Mouse (Mus musculus) ES-E14 (cell line): ENCODE measurements around the gene Yeats4.

Source experiments
- HCFC1 ChIP-seq: IDR thresholded peaks from 2 replicates; pipeline ENCODE4 v1.6.1; 2012; ENCODE audit warnings: low read length, inconsistent platforms, borderline replicate concordance; ENCODE audit not compliant: insufficient read depth
- MAFK ChIP-seq: IDR thresholded peaks from 2 replicates; pipeline ENCODE4 v1.6.1; 2014; ENCODE audit warnings: mild to moderate bottlenecking, low read depth, low read length, inconsistent platforms; ENCODE audit not compliant: insufficient read depth

- no peak for TF ChIP-seq HCFC1
- no peak for TF ChIP-seq MAFK
These were observed 14.3 kb upstream of the Yeats4 start, which contains the start of gene 9530003J23Rik for GRCm38 (mm10) chr10:117238603-117239002.
